In the genomic region with DNA sequence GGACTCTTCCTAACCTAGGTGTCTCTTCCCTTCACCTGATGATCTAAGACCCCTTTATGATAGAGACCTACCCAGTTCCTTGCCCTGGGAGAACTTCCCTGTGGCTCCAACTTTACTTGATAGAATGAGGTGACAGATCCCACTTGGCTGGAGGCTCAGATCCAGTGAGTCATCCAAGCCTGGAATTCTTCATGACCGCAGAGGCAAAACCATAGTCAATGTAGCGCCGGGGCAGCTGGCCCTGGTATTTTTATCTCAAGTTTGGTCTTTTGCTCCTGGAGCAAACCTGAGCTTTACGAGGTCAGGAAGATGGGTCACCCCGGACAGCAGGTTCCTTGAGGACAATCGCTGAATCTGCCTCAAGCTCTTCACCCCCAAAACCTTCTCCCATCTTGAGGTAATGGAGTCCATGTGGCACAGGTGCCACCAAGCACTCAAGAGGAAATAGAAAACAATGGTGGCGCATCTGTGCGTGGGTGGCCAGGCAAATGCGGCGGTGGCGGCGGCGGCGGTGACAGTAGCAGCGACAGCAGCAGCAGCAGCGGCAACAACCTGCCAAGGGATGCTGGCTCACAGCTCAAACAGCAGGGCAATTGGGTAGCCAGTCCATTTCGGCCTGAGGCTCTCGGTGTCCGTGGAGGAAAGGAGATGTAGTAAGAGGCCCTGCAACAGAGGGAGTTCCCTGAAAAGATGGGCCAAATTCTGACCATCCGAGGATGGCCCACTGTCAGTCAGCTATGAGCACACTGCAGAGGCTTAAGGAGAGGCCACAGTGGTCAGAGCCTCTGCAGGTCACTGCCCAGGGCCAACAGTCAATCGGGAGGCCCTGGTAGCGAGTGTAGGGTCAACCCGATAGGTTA, we compare ENCODE assay signal across 13 mouse cellular contexts. TPM values are rescaled to one million over a fixed set of nuclear protein-coding genes. Genes with fewer than 3 reads are reported as not detected.
DNase-seq lines count a peak whose midpoint lies in the region; ATAC-seq lines count a peak whose summit lies in the region.
"Had no signal": no experiment of that assay in that cellular context is flagged by ENCODE, and none has a peak within 500 bp of the region (broad histone marks: within the 10 kb centered on the region; RNA-seq: fewer than 3 reads in every experiment).

No protein-coding gene starts in this region.

- peak; percentile 7; the same call in 1 of the 2 replicates for ATAC-seq in neutrophil, adult 5-6 weeks (ENCODE audit: extremely low read depth, insufficient number of reproducible peaks, low FRiP score, poor library complexity, severe bottlenecking)
- ATAC-seq in erythroblast, adult 5-6 weeks (replicated peaks; ENCODE audit: low FRiP score, poor library complexity, severe bottlenecking), result no peak
- ATAC-seq: forebrain, embryonic 16.5 days; midbrain, embryonic 16.5 days had no signal

- peak; percentile 70 to 82 for DNase-seq in adrenal gland, adult (ENCODE audit: inconsistent age in 2 of 2, low spot score in 1 of 2)
- no peak for DNase-seq in adrenal gland, adult 18-20 months (ENCODE audit: low spot score in 2 of 2)
- DNase-seq in A20 (ENCODE audit: low read depth, low spot score) (peak; percentile 84), adipocyte (ENCODE audit: low spot score) (peak; percentile 13)
- no peak for DNase-seq in thymus, postnatal 25 days
- no peak for DNase-seq in left cerebral cortex, postnatal 10 days (ENCODE audit: extremely low spot score in 1 of 2, low spot score in 2 of 2)
- DNase-seq: cerebellum, adult 9-10 months; gastrocnemius, postnatal 10 days had no signal

- intact Hi-C loops in left cerebral cortex, postnatal 10 days (cut with DNase I), result no loop called here

RNA-seq across cellular contexts. Expression of a gene that starts 23.0 kb away (rescaled TPM):
- 10 to 100 TPM; 13.2 to 18.2 TPM for total RNA-seq in adrenal gland, adult 18-20 months (2021)
- 128 and 134 TPM in 2 replicates for total RNA-seq in neutrophil, adult 5-6 weeks (2017)
- total RNA-seq in left cerebral cortex, postnatal 10 days (2021), result 1 to 10 TPM; 1.4 to 1.9 TPM
- total RNA-seq in erythroblast, adult 5-6 weeks (2015; ENCODE audit: low replicate concordance), result 2.3 and 2.7 TPM in 2 replicates
- 1.8 and 4.9 TPM in 2 replicates for total RNA-seq in erythroblast, adult 5-6 weeks (2017; ENCODE audit: low replicate concordance)

RNA-seq across cellular contexts. Expression of a gene that starts 48.7 kb away (rescaled TPM):
- not detected for total RNA-seq in adrenal gland, adult 18-20 months (2021)
- total RNA-seq in neutrophil, adult 5-6 weeks (2017), result 0.12 and 0.49 TPM in 2 replicates
- total RNA-seq in left cerebral cortex, postnatal 10 days (2021), result under 1 TPM in 1 of 2 experiments, not detected in 1; 0.28 TPM
- not detected in 2 replicates for total RNA-seq in erythroblast, adult 5-6 weeks (2015; ENCODE audit: low replicate concordance)
- total RNA-seq in erythroblast, adult 5-6 weeks (2017; ENCODE audit: low replicate concordance), result 0.60 TPM in 1 of 2 replicates, not detected in the other
- total RNA-seq: gastrocnemius, postnatal 10 days; megakaryocyte progenitor cell, adult 5-6 weeks had no signal

RNA-seq across cellular contexts. Expression of a gene that starts 50.3 kb away (rescaled TPM):
- total RNA-seq in adrenal gland, adult 18-20 months (2021), result 10 to 100 TPM in 1 of 2 experiments, 1 to 10 TPM in 1; 4.4 to 24.4 TPM
- not detected in 2 replicates for total RNA-seq in neutrophil, adult 5-6 weeks (2017)
- under 1 TPM in 1 of 2 experiments, not detected in 1; 0.81 TPM for total RNA-seq in left cerebral cortex, postnatal 10 days (2021)
- total RNA-seq in erythroblast, adult 5-6 weeks (2015; ENCODE audit: low replicate concordance), result not detected in 2 replicates
- total RNA-seq in erythroblast, adult 5-6 weeks (2017; ENCODE audit: low replicate concordance), result 0.42 and 0.43 TPM in 2 replicates
- total RNA-seq: gastrocnemius, postnatal 10 days had no signal

Comparison
In these comparisons a context has a peak if more than half of its experiments do, and no peak if none do; other contexts are left out.
1. DNase-seq: peak in adrenal gland, adult (2 of 2), A20 (single experiment) and adipocyte (single experiment); none in adrenal gland, adult 18-20 months (0 of 2), thymus, postnatal 25 days (single experiment) and left cerebral cortex, postnatal 10 days (0 of 2).